Mouse (Mus musculus): ENCODE results near the gene Rhoj.
A peak's percentile ranks its signal among the peaks of the same experiment; 100 is the strongest.
"Not testable (repeated sequence)": the region's sequence is repeated elsewhere in the genome, so short reads cannot be mapped to it uniquely, and the experiment has no call there.

Gene Rhoj

DNA sequence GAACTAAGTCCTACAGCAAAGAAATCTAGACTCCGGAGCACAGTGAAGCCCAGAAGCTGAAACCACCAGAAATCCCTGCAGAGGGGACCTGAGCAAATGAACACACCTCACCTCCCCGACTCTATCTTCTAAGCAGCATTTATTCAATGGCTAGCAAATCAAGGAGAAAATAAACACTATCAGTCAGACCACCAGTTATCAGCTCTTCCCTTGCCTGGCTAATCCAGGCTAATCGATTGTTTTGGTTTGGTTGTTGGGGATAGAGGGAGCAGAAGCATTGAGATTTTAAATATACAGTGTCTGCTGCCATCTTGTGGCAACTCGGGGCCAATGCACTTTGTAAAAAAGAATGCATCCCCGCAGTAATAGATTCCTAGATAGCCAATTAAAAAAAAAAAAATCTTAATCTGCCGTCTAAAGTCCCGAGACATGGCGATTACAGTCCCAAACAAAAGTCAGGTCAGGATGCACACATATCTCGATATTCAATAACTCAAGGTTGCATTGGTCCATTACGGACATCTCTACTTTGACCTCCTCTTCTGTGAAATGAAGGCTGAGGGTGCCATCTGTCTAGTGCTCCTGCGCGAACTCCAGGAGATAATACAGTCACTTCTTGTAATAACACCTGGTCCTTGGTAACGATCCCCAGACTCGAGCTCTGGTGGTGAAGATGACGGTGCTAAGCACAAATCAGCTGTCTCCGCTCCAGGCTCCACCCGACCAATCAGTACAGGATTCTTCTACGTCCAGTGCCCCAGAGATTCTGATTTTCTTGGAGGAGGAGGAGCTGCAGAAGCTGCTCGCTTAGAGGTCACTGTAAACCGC, 81.4 kb downstream of the Rhoj start:
- peak; percentile 19 to 77 for DNase-seq (ENCODE audit: inconsistent age in 2 of 2, low spot score in 1 of 2)

DNA sequence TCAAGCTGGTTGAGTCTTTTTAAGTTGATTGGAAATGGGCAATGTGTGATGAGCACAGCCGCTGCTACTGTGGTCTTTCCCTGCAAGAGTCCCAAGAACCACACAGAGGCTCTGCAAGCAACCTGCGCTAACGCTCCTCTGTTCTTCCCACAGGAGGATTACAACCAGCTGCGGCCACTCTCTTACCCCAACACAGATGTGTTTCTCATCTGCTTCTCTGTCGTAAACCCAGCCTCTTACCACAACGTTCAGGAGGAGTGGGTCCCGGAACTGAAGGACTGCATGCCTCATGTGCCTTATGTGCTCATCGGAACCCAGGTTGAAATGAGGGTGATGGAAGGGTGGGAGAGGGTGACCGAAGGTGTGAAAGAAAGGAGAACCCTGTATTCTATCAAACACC, 83.4 kb downstream of the Rhoj start:
- DNase-seq (ENCODE audit: inconsistent age in 2 of 2, low spot score in 1 of 2) = no peak

DNA sequence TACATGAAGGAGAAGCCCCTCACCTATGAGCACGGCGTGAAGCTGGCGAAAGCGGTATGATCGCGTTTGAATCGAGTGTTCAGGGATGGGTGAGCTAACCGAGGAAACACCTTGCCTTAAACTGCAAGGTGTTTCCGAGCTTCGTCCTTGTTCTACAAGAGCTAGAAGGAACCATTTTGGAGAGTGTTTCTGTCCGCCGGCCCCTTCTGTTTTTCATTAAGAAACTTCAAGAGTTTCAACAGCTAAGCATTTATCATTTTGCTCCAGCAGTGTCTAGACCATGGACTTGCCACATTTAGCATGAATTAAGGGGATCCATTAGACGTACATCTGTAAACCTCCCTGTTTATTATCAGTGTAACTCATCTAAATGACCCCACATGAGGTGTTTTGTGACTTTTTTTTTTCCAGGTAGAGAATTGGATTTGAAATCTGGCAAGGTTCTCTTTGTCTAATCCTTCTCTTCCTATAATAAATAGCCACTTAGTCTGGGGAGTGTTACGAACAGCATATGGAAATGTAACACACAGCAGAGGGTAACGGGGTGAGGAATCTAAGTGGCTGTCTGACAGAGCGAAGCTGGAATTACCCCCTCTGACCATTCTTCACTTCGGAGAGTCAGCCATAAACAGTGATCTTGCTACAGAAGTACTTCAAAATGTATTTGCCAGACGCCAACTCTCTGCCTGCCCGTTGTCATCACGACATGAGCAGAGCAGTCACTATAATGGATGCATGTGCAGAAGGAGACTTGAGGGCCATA, 86.1 kb downstream of the Rhoj start:
- DNase-seq (ENCODE audit: inconsistent age in 2 of 2, low spot score in 1 of 2) = no peak

DNA sequence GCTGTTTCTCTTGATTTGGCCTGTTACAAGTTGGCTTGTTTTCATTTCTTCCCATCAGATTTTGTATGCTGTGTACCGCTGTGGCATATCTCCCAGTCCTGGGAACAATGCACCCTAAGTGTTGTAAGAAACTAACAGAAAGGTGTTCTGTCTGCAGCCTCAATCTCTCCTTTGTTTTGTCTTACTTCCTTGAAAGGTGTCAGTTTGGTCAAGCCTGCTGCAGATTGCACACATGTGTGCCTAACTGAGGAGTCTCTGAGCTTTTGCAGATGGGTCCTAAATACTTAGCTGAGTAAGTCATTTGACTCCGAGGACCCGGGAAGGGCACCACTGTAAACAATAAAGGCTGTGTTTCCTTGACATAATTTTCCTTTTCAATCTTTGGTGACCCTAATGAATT, 88.5 kb downstream of the Rhoj start:
- DNase-seq (ENCODE audit: inconsistent age in 2 of 2, low spot score in 1 of 2) = no peak

DNA sequence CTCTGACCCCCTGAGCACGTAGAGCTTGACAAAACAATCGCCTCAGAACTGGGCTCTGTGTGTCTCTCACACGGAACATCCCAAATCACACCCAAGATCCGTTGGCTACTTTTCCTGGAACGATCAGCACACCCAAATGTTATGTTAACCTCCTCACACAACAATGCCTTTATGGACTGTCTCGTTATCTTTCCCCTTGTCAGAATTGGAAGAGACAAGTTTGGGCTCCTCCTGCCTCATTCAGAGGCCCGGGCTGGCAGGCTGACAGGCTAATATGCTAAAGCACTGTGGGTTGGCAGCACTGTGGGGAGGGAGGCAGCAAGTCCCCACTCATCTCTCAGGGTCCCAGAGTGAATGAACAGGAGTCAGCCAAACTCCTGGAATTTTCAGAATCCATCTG, 89.0 kb downstream of the Rhoj start:
- DNase-seq (ENCODE audit: inconsistent age in 2 of 2, low spot score in 1 of 2) = no peak

DNA sequence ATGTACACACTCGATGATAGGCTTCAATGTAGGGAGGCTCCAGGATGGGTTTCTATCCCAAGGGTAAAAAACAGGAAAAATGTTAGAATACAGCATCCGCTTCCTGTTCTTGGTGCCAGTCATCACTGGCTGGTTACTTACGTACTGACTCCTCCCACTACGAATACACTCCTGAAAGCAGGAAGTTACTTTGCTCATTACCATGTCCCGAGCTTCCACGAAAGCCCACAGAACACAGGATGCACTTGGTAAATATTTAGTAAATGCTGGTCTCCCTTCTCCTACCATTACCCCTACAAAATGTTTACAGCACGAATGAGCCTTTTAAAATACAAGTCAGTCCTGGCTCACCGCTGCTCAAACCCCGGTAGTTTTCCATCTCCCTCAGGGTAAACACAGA, 104.8 kb downstream of the Rhoj start:
- DNase-seq (ENCODE audit: inconsistent age in 2 of 2, low spot score in 1 of 2) = peak in 1 of 2 experiments; percentile 46

DNA sequence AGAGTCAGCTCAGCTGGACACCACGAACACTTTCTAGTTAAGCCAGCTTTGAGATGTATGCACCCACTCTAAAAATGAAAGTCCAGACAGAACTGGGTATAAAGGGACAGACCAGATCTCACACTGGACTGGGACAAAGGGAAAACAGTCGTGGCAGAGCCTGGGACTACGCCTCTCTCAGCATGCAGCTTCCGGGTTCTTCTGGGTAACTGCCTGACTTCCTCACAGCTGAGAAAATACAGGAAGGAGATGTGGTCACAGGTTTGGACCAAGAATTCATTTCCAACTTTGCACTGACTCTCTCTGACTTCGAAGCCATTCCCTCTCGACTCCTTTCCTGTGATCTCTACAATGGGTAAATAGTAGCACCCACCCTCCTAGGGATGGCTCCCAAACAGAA, 106.9 kb downstream of the Rhoj start:
- no peak for DNase-seq (ENCODE audit: inconsistent age in 2 of 2, low spot score in 1 of 2)

DNA sequence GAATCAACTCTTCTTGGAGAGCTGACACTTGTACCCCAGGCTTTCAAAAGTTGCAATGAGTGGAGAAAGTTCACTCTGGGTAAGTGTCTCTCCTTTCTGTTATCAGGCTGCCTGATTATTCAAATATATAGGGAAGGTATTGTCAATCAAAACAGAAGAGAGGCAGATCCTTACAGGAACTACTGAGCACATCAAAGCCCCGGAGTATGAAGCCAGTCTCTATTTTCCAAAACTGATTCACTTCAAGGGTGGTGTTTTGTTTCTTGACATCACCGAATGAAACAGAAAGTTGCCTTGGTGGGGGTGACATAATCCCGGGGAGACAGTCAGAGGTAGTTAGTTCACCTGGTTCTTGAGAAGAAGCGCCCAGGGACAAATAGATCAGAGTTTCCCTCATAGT, 108.6 kb downstream of the Rhoj start, which contains the start of gene Gphb5:
Gphb5 (minus strand) TSS at position 101 of the 400 bp plus-strand sequence.
- no peak for DNase-seq (ENCODE audit: inconsistent age in 2 of 2, low spot score in 1 of 2)

DNA sequence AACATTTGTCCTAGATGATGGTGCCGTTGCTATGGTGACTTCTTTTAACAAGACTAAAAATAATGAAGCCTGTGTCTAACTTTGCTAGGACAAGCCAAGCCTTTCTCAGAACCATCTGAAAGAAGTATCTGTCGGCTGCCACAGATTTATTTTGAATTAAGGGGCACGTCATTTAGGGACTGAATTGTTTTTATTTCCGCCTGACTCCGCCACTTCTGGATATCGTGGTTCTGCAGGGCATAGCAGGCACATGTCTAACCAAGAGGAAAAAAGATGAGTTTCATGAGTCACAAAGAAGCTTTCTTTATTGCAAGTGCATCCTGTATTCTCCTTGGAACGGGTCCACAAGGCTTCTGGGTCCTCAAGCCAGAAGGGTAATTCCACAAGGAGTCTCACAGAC, 116.2 kb downstream of the Rhoj start:
- no peak for DNase-seq (ENCODE audit: inconsistent age in 2 of 2, low spot score in 1 of 2)

DNA sequence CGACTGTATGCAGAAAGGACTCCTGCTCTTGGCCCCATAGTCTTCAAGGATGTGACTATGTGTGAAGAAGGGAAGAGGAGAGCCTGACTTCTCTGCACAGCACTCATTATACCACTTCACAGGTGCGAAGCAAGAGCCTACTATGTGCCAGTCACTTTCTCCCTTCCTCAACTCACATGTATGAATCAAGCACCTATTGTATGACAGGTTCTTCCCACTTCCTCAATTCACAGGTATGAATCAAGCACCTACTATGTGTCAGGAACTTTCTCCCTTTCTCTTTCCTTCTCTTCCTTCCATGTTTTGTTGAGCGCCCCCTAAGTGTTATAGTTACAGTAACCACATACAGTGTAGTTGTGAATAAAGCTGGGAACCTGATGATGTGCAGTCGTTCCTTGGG, 116.7 kb downstream of the Rhoj start:
- no peak for DNase-seq (ENCODE audit: inconsistent age in 2 of 2, low spot score in 1 of 2)

DNA sequence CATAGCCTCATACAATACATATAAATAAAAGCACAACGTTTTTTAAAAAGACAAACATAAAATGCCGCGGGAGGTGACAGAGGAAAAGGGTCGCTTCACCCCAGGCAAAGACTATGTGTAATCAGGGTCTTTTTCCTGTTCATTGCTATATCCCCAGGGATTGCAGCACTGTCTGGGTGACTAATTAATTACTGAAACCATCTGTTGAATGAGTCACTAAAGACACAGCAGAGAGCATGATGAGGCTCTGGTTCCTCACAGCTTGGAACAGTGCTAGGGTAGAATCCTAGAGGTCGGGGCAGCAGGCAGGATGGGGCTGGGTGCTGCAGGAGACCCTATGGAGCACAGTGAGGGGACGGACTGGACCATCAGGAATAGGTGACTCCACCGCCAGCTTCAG, 117.8 kb downstream of the Rhoj start:
- no peak for DNase-seq (ENCODE audit: inconsistent age in 2 of 2, low spot score in 1 of 2)

DNA sequence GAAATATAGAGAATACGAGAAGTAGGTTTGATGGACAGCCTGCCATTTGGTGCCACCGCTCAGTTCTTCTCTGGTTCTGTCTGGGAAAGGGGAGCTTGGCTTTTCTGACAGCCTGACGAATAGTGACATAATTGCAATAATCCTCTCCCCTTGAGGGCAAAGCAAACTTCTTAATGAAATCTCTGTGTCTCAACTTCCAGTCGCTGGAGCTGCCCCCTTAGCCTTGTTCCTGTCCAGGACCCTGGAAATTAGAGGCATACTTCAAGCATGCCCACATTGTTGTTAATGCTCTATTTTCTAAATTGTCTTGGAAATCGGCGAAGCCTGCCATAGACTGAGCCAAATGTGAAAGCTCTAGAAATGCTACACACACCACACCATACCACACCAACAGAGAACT, 120.6 kb downstream of the Rhoj start:
- no peak for DNase-seq (ENCODE audit: inconsistent age in 2 of 2, low spot score in 1 of 2)

DNA sequence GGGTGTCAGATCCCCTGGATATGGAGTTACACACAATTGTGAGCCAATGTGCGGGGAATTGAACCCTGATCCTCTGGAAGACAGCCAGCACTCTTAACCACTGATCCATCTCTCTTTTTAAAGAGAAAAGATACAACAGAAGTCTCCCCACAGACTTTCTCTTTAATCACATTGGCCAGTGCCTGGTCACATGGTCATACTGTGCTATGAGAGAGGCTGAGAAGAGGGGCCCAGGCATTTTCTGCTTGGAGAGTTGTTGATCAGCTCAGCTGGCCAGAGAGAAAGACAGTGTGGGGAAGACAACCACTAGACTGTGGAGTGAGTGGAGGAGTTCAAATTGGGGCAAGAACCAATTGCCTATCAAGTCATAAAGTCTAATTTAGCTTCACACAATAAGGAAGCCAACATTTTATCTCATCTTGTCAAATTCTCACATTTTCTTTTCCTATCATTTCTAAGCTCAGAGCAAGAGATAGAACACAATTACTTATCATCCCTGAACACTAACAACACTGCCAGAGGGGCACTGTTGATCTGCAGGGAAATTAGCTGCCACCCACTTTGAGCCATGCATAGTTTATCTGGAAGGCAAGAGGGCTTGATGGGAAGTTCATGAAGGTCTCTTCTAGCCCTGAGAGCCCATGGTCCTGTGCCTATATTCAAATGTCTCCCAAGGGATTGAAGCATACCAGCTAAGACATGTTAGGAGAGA, 121.7 kb downstream of the Rhoj start:
- peak in 1 of 2 experiments; percentile 23 for DNase-seq (ENCODE audit: inconsistent age in 2 of 2, low spot score in 1 of 2)

DNA sequence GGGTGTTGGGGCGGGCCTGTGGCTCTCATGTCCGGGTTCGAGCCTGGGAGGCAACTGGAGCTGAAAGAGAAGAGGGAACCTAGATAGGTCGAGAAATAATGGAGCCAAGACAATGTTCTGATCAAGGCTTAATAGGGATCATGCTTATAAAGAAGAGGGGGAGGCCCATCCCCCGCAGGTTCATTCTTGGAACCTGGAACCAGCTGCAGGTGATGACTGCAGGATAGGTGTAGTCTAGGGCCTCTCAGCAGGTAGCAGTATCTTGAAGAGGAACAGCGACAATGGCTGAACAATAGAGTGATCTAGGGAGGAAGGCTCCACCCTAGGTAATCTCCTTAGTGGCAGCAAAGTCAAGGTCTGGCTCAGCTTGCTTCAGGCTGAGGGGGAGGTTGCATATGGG, 124.3 kb downstream of the Rhoj start:
- not testable (repeated sequence) for DNase-seq (ENCODE audit: inconsistent age in 2 of 2, low spot score in 1 of 2)

DNA sequence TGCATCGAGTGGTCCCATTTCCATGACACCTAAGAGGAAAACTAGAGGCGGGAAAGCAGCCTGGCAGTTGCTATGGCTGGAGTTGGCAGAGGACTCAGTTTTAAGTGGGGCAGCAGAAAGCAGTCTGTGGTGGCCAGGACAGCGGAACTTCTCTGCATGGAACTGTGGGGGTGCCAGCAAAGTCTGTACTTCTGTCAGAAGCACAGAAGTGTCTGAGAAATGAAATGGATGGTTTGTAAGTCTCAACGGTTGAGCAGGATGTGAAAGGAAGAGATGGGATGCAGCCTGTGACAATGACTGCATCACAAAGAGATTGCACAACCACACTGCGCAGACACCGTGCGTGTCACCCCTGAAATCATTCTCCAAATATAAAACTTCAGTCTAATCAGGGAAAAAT, 138.1 kb downstream of the Rhoj start:
- no peak for DNase-seq (ENCODE audit: inconsistent age in 2 of 2, low spot score in 1 of 2)

DNA sequence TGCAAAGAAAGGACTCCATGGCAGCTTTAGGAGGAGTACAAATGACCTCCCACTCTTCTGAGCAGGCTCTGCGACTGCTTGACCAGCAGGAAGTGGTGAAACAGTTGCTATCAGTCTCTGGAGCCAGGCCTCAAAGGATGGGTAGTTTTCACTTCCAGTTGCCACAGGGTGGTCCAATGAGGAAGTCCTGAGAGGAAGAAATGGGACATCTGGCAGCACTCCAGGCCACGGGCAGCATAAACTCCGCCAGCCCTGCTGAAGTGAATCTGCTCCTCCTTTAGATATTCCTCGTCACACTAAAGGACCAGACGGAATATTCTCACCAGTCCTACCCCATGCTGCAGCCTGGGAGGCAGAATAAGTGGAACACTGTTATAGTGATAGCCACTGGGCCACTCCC, 140.8 kb downstream of the Rhoj start:
- DNase-seq (ENCODE audit: inconsistent age in 2 of 2, low spot score in 1 of 2) = peak in 1 of 2 experiments; percentile 68

DNA sequence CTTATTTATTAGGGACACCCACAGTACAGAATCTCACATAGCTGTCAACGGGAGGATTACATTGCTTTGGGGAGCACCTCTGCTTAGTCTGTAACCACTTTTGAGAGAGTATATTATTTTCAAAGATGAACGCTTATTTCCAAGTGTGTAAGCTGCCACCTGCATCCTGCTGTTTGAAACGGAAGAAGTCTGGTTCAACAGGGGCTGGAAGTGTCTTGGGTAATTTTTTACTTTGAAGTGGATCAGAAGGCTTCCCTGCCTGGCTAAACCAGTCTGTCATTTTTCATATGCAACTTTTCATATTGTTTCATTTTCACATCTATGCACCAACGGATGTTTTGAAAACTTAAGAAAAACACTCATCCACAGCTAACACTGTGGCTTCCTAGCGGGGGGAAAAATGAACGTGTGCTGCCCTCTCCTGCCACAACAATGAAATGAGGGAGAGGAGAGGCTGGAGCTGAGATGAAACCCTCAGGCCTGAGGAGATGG, 141.4 kb downstream of the Rhoj start:
- peak in 1 of 2 experiments; percentile 47 for DNase-seq (ENCODE audit: inconsistent age in 2 of 2, low spot score in 1 of 2)

DNA sequence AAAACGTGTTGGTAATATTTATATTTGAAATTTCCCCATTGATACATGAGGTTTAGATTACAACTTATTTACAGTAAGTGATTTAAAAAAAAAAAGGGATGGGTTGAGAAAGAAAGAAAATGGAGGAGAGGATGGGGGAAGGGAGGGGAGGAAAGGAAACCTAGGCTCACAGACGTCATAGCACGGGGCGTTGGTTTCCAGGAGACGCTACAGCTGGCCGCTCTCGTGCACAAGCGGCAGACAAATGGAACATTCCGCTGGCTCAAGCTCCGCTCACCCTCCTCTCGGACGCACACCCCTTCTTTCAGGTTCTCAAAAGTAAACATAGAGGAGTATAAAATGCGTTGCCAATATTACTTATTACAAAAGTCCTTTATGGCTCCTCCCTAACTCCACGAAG, 141.9 kb downstream of the Rhoj start:
- peak in 1 of 2 experiments; percentile 21 for DNase-seq (ENCODE audit: inconsistent age in 2 of 2, low spot score in 1 of 2)

DNA sequence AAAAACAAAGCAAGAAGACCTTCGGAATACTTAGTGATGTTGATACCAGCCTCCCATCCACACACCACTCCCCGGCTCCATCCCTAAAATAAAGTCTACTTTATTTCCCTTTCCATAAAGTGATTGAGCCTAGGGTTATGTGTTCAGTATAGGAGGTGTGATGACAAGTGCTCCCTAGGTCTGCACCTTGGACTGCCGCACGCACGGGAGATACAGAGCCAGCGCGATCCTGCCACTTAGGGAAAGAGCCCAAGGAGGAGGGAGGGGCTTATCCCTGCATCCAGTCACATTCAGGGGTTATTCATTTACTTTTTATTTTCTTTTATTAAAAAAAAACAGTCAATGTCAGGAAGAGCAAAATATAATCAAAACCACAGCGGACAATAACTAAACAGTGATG, 142.5 kb downstream of the Rhoj start:
- DNase-seq (ENCODE audit: inconsistent age in 2 of 2, low spot score in 1 of 2) = no peak
